Mouse (Mus musculus): ENCODE measurements around the gene Atp13a5.

Atp13a5 gene

DNA sequence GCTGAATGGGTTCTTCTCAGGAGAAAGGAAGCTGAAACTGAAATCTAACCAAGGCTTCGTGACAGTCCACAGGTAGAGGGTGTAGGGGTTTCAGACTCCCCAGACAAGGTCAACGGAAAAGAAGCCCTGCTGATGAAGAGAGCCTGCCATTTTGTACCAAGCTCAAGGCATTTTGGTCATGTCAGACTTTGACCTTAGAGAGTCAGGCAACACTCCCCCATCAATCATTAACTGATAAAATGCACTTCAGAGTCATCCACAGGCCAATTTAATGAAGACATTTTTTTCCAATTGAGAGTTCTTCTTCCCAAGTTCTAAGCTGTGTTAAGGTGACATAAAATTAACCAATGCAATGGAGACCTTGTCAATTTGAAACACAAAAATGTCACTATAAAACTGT, 177.4 kb downstream of the Atp13a5 start:
- no peak for DNase-seq

DNA sequence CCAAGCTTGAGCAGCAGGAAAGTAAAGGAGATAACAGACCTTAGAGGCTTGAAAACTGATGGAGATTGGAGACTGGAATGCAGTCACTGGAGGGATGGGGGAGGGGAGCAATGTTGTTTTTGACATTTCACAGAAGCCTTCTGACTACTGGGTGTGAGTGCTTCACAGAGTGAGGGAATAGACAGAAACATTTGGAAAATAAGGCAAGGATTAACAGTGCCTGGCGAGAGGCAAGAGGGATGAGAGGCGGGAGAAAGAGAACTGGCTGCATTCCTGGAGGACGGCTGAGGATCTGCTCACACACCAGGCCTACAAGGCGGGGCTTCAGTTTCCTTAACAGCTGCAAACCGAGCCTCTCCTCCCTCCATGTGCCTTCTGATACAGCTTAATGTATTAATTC, 180.1 kb downstream of the Atp13a5 start:
- no peak for DNase-seq

DNA sequence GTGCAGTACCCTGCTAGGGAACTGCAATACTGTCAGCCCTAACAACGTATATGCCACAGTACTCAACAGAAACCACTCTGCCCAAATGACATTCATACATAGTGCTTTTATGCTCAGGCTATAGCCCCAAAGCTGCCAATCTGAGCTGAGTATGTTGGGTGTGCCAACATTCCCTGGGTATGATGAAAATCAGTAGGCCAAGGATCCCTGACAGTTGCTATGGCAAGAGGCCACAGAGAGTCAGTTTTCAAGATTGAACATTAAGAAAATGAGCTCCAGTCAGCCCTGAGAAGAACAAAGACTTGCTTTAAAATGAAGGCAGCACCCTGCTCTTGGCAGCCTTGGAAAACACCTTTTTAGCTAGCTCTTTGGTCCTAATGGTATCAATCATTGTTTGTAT, 183.4 kb downstream of the Atp13a5 start:
- DNase-seq = no peak

DNA sequence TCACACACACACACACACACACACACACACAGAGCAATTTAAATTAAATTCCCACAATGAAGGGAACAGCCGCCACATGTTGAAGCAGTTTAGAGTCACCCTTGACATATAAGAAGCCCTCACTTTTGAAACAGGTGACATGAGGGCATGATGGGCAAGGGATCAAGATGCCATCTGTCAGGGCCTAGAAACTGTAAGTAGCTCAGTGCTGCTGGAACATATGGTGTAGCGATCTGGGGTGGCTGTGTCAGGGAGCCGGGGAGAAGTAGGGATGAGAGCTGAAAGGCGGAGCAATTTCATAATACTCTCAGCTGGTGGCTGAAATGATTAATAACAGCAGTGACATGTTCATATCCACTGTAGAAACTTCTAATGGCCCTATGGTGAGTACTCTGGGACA, 184.6 kb downstream of the Atp13a5 start:
- DNase-seq = no peak

DNA sequence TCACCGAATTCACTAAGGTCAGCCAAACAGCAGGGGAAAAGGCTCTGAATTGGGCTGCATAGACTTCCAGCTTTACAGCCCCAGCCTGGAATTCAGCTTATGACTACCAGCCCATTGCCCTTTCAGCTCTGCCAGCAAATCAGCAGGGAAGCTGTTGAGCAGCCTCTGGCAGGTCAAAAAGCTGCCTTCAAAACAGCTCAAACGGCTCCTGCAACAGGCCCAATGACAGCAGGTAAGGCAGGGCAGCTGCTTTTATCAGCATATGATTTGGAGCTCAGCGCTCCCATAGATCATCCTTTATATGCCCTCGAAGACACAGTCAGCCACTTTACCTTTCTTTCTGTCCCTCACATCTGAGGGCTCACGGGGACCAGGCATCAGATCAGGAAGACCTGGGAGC, 185.6 kb downstream of the Atp13a5 start:
- no peak for DNase-seq
